Mouse (Mus musculus): Measurements from ENCODE around the gene Klk12.

Klk12 gene

GRCm38 (mm10) chr7:43768597-43768996 lies at the start of gene Klk12:
Gene Klk12 (plus strand): TSS chr7:43768897.
- DNase-seq, result no peak

- DNase-seq, result peak; percentile 9 to 30
Measured at GRCm38 (mm10) chr7:43747788-43748187, 20.9 kb upstream of the Klk12 start.

- DNase-seq, result no peak
Measured at GRCm38 (mm10) chr7:43752806-43753205, 15.9 kb upstream of the Klk12 start.

- no peak for DNase-seq
Measured at GRCm38 (mm10) chr7:43766484-43766883, 2.2 kb upstream of the Klk12 start.

- DNase-seq, result no peak
Measured at GRCm38 (mm10) chr7:43769636-43770035, 939 bp downstream of the Klk12 start.

DNA sequence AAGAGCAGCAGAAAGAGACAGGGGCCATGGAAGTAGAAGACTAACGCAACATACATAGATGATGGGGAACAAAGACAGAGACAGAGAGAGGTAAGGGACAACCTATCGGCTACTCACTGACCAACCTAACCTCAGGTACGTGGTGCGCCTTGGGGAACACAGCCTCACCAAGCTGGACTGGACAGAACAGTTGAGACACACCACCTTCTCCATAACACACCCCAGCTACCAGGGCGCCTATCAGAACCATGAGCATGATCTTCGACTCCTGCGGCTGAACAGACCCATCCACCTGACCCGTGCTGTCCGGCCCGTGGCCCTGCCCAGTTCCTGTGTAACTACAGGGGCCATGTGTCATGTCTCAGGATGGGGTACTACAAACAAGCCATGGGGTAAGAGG lies 2.0 kb downstream of the Klk12 start:
- DNase-seq, result no peak

- no peak for DNase-seq
Measured at GRCm38 (mm10) chr7:43771916-43772315, 3.2 kb downstream of the Klk12 start.

- no peak for DNase-seq
Measured at GRCm38 (mm10) chr7:43772901-43773300, 4.2 kb downstream of the Klk12 start.

GRCm38 (mm10) chr7:43774364-43774763 lies 5.7 kb downstream of the Klk12 start, which contains the start of gene Klk11:
Gene Klk11 (plus strand): TSS chr7:43774604.
- no peak for DNase-seq

DNA sequence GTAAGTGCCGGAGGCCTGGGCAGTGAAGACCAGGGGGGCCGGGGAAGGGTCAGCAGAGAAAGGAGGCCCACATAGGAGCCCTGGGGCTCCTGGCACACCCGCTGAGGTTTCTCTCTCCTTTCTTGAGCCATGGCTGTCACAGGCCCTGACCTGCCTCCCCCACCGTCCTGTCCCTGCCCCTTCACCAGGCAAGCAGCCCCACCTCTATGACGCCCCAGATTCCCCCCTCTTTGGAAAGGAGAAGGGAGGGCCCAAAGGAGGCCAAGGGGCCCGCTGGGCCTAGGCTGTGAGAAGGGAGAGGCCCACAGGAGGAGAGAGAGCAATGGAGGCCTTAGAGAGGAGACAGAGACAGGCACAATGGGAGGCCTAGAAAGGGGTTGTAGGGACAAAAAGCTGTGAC lies 6.1 kb downstream of the Klk12 start:
- no peak for DNase-seq

- DNase-seq, result no peak
Measured at GRCm38 (mm10) chr7:43775311-43776057, 6.8 kb downstream of the Klk12 start.

DNA sequence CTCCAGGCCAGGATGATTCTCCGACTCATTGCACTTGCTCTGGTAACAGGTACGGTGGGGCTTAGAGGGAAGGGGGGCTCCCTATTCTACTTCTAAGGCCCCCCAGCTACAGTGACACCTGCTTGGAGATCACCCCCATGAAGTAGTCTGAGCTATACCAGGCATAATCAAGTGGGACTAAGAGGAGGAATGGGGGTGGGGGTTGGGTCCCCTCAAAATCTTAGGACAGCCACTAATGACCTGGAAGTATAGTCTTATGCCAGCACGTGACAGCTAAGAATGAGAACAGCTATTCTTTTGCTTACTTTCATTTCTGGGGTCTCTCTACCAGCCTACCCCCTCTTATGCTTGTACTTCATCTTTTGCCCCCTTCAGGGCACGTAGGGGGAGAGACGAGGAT lies 7.8 kb downstream of the Klk12 start:
- DNase-seq, result no peak

GRCm38 (mm10) chr7:43777423-43777822 lies 8.7 kb downstream of the Klk12 start:
- no peak for DNase-seq

- no peak for DNase-seq
Measured at GRCm38 (mm10) chr7:43778176-43778970, 9.7 kb downstream of the Klk12 start.

DNA sequence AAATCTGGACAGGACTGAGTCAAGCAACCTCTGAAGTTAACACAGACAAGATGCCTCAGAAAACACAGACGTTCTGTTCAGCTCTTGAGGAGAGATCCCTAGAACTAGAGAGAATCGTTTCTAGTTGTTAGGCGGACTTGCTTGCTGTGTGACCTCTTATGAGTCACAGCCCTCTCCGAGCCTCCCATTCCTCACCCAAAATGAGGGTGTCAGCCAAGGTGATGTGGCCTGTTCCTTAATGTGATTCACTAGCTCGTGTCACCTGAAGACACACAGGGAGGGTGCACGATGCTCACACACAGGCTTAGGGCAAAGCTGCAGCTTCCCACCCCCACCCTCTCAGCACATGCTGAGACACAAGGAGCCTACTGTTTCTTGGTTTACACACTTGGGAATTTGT lies 11.5 kb downstream of the Klk12 start:
- DNase-seq, result no peak

DNA sequence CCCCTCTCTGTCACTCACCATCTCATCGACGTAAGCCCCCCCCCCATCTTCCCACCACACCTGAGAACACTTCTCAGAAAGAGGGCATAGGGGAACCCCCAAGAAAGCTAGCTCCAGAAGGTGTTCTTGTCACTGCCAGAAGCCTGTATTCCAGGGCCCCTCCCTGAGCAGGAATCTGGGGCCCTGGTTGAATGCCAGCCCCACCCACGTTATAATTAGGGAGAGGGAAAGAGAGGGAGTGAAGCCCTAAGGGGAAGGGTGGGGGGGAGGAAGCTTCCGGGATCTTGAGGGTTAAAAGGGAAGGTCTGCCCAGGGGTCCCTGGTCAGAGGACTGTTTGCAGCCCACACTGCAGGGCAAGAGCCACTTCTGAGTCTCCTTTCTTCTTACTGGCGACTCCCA lies 12.0 kb downstream of the Klk12 start, which contains the start of gene Klk10:
Klk10 (plus strand) TSS at position 290 of the 400 bp plus-strand sequence.
- no peak for DNase-seq

GRCm38 (mm10) chr7:43781541-43781940 lies 12.8 kb downstream of the Klk12 start:
- DNase-seq, result no peak

- peak; percentile 67 to 91 for DNase-seq
Measured at GRCm38 (mm10) chr7:43782275-43783265, 13.9 kb downstream of the Klk12 start.

- peak; percentile 14 to 59 for DNase-seq
Measured at GRCm38 (mm10) chr7:43785286-43785685, 16.6 kb downstream of the Klk12 start.

DNA sequence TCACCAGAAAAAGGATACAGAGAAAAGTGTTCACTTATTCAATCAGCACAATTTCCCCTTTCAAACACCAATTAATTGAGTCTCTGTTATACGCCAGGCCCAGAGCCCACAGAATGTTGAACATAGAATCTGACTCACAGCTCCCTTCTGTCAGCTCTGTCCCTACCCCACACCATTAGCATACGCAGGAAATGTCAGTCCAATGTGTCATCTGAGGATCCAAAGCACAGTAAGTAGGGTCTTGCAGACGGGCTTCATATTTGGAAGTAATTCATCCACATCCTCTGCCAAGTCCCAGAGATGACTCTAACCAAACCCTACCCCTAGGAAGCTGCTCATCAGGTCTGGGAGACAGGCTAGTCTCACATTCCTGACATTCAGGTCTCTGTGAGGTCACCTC lies 19.4 kb downstream of the Klk12 start:
- DNase-seq, result no peak

- DNase-seq, result no peak
Measured at GRCm38 (mm10) chr7:43789295-43789694, 20.6 kb downstream of the Klk12 start.

- no peak for DNase-seq
Measured at GRCm38 (mm10) chr7:43791591-43791990, 22.9 kb downstream of the Klk12 start, which contains the start of gene Klk9. Gene Klk9 (plus strand): TSS chr7:43791891.

- DNase-seq, result no peak
Measured at GRCm38 (mm10) chr7:43796355-43796754, 27.7 kb downstream of the Klk12 start.
